Mouse (Mus musculus): ENCODE data around the gene Cog8.

DNA sequence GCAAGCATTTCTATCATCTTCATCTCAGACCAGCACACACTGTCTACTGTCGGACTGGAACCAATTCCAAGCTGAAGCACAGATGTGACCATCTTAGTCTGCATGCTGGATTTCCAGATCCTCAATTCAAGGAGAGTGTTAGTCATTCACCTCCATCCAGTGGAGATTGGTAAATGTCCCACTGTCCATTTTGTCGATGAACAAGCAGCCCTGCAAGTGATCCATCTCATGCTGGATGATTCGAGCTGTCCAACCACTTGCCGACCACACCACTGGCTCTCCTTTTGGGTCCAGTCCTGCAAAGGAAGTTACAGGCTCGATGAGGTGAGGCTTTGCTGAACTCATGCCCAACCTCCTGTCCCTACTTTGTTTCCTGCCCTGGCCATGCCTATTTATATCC, 9.5 kb downstream of the Cog8 start:
- TF ChIP-seq CTCF (IDR thresholded peaks at IDR 0.05), result no peak
- TF ChIP-seq EP300 (IDR thresholded peaks at IDR 0.05), result no peak

Data from lung, postnatal 0 days (tissue).